Mouse (Mus musculus) thymus, adult 2 months (tissue): ENCODE results near the gene Shank2.

ENCODE experiments used
- CTCF ChIP-seq: fragments of 200-500 bp; IDR thresholded peaks from 2 replicates; pipeline ENCODE4 v1.5.1; 2012; ENCODE audit warnings: mild to moderate bottlenecking, control low read depth, low read length, moderate library complexity, borderline replicate concordance; ENCODE audit not compliant: control insufficient read depth, poor library complexity, insufficient read depth; ENCODE audit errors: extremely low read depth
- POLR2A ChIP-seq: fragments of 200-500 bp; IDR thresholded peaks from 2 replicates; pipeline ENCODE4 v1.6.1; 2012; ENCODE audit warnings: mild to moderate bottlenecking, low read length, control low read depth, moderate library complexity; ENCODE audit not compliant: control insufficient read depth, poor library complexity, insufficient read depth; ENCODE audit errors: extremely low read depth

DNA sequence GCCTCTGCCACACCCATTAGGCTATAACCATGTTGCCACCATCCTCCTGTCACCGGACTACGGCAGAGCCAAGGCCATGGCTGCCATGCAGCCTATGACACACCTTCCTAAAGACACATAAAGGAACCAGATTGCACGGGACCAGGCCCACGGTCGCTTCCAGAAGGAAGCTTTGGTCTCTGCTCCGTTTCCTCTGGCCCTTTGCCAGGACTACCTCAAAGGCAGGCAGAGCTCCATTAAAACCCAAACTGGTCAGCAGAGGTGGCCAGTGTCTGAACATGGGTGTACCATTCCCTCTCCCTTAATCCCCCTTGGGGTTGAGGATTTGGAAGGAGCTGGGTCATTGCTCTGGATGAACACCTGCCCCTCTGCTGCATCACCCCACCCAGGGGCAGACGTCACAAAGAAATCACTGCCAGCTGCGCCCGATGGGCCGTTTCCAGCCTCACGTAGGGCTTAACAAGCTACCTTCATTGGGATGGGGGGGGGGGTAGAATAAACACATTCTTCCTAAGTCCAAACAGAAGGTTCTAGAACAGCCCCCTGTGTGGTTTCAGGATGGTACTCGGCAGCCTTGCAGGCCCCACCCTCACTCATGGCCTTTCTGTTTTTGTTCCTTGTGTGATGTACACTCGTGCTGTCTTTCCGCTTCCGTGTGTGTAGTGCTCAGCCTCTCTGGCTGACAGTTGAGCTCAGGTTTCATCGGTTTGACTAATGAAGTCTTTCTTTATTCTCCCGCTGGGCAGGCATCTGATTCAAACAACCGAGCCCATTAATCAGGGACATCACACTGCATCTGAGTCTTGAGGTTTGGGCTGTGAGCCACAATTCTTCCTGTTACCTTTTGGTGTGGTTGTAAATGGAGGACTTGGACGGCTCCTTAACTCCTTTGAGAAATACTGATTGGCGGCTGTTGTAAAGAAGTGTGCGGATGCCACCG lies 410.5 kb downstream of the Shank2 start:
- TF ChIP-seq POLR2A (no peak), CTCF (no peak)
